Mouse (Mus musculus) MEL (cell line): ENCODE results near the gene Ddx5. TPM values are rescaled to one million over a fixed set of nuclear protein-coding genes. Genes with fewer than 3 reads are reported as not detected.
A peak's percentile ranks its signal among the peaks of the same experiment; 100 is the strongest.

ENCODE experiments used
- DNase-seq: peaks from one replicate; pipeline ENCODE4 v3.0.0; 2011; ENCODE audit warnings: low read depth, low spot score
- H3K27ac ChIP-seq: 2 replicates; pipeline ENCODE4 v1.5.1; 2012; ENCODE audit warnings: low read depth, mild to moderate bottlenecking, control low read depth, low read length, moderate library complexity; ENCODE audit not compliant: control insufficient read depth
- H3K27me3 ChIP-seq, 2 experiments: fragments of 150-350 bp in 1 of 2; sonication (generic) in 1 of 2; 2 replicates each; pipeline ENCODE4 v1.6.1; 2012; ENCODE audit warnings: low read length in 2 of 2, mild to moderate bottlenecking in 2 of 2, improper control_type of control experiment in 1 of 2, moderate library complexity in 1 of 2; ENCODE audit not compliant: insufficient read depth in 2 of 2, control insufficient read depth in 1 of 2
- H3K36me3 ChIP-seq, 2 experiments: 2 replicates each; pipeline ENCODE4 v1.6.1; 2012 to 2014; ENCODE audit warnings: low read length in 2 of 2, improper control_type of control experiment in 1 of 2, inconsistent platforms in 1 of 2, mild to moderate bottlenecking in 1 of 2; ENCODE audit not compliant: insufficient read depth in 2 of 2, control insufficient read depth in 1 of 2
- H3K4me1 ChIP-seq, 2 experiments: fragments of 150-350 bp in 1 of 2; sonication (generic) in 1 of 2; 2 replicates each; pipeline ENCODE4 v1.6.1; 2012; ENCODE audit warnings: low read length in 2 of 2, improper control_type of control experiment in 1 of 2, mild to moderate bottlenecking in 1 of 2; ENCODE audit not compliant: insufficient read depth in 2 of 2, control insufficient read depth in 1 of 2
- H3K4me3 ChIP-seq, 2 experiments: fragments of 150-350 bp in 1 of 2; sonication (generic) in 1 of 2; 2 replicates each; pipeline ENCODE4 v1.5.1; 2012; ENCODE audit warnings: low read depth in 2 of 2, low read length in 2 of 2, mild to moderate bottlenecking in 2 of 2, moderate library complexity in 2 of 2, control low read depth in 1 of 2, improper control_type of control experiment in 1 of 2; ENCODE audit not compliant: control insufficient read depth in 1 of 2, insufficient read depth in 1 of 2
- H3K79me2 ChIP-seq: 2 replicates; pipeline ENCODE4 v1.6.1; 2012; ENCODE audit warnings: mild to moderate bottlenecking, low read length, moderate library complexity; ENCODE audit not compliant: control insufficient read depth, poor library complexity, insufficient read depth
- H3K9ac ChIP-seq: 2 replicates; pipeline ENCODE4 v1.6.1; 2012; ENCODE audit warnings: low read depth, mild to moderate bottlenecking, control low read depth, low read length, moderate library complexity; ENCODE audit not compliant: control insufficient read depth, poor library complexity, severe bottlenecking
- H3K9me3 ChIP-seq: fragments of 150-350 bp; sonication (generic); replicated peaks from 2 replicates; pipeline ENCODE4 v1.6.1; 2012; ENCODE audit warnings: mild to moderate bottlenecking, low read length, improper control_type of control experiment, moderate library complexity; ENCODE audit not compliant: insufficient read depth
- BHLHE40 ChIP-seq: IDR thresholded peaks from 2 replicates; pipeline ENCODE4 v1.6.1; 2012; ENCODE audit warnings: low read depth, mild to moderate bottlenecking, inconsistent platforms, low read length, improper control_type of control experiment, borderline replicate concordance
- CHD1 ChIP-seq: IDR thresholded peaks from 2 replicates; pipeline ENCODE4 v1.6.1; 2012; ENCODE audit warnings: low read depth, mild to moderate bottlenecking, inconsistent platforms, low read length, improper control_type of control experiment
- CTCF ChIP-seq, 3 experiments: IDR thresholded peaks in 2 of 3; conservative IDR thresholded peaks in 1 of 3; 2 replicates each; pipeline ENCODE4 v1.5.1; 2011 to 2012; ENCODE audit warnings: low read length in 3 of 3, low read depth in 2 of 3, mild to moderate bottlenecking in 2 of 3, improper control_type of control experiment in 1 of 3, inconsistent platforms in 1 of 3, mixed read lengths in 1 of 3, moderate library complexity in 1 of 3; ENCODE audit not compliant: control insufficient read depth in 1 of 3, insufficient read depth in 1 of 3, poor library complexity in 1 of 3, severe bottlenecking in 1 of 3
- EP300 ChIP-seq, 2 experiments: IDR thresholded peaks; 2 replicates each; pipeline ENCODE4 v1.6.1; 2011; ENCODE audit warnings: improper control_type of control experiment in 2 of 2, low read length in 2 of 2, low read depth in 1 of 2, mild to moderate bottlenecking in 1 of 2
- ETS1 ChIP-seq: IDR thresholded peaks from 2 replicates; pipeline ENCODE4 v1.6.1; 2012; ENCODE audit warnings: low read depth, mild to moderate bottlenecking, inconsistent platforms, low read length, improper control_type of control experiment, moderate library complexity
- GABPA ChIP-seq: IDR thresholded peaks from 2 replicates; pipeline ENCODE4 v1.6.1; 2012; ENCODE audit warnings: low read depth, mild to moderate bottlenecking, inconsistent platforms, low read length, improper control_type of control experiment, moderate library complexity
- HCFC1 ChIP-seq: IDR thresholded peaks from 2 replicates; pipeline ENCODE4 v1.6.1; 2012; ENCODE audit warnings: low read depth, mild to moderate bottlenecking, inconsistent platforms, low read length, improper control_type of control experiment, moderate library complexity
- JUND ChIP-seq: IDR thresholded peaks from 2 replicates; pipeline ENCODE4 v1.6.1; 2011; ENCODE audit warnings: low read depth, mild to moderate bottlenecking, improper control_type of control experiment, low read length
- KAT2A ChIP-seq: conservative IDR thresholded peaks from 2 replicates; pipeline ENCODE4 v1.6.1; 2012; ENCODE audit warnings: low read depth, low read length, improper control_type of control experiment, inconsistent platforms
- MAFK ChIP-seq: IDR thresholded peaks from 2 replicates; pipeline ENCODE4 v1.6.1; 2011; ENCODE audit warnings: low read depth, mild to moderate bottlenecking, low read length, improper control_type of control experiment, borderline replicate concordance
- MAX ChIP-seq: IDR thresholded peaks from 2 replicates; pipeline ENCODE4 v1.6.1; 2011; ENCODE audit warnings: low read length, improper control_type of control experiment
- MAZ ChIP-seq: IDR thresholded peaks from 2 replicates; pipeline ENCODE4 v1.6.1; 2012; ENCODE audit warnings: low read depth, mild to moderate bottlenecking, inconsistent platforms, low read length, improper control_type of control experiment
- MXI1 ChIP-seq: IDR thresholded peaks from 2 replicates; pipeline ENCODE4 v1.6.1; 2011; ENCODE audit warnings: mild to moderate bottlenecking, low read depth, low read length, improper control_type of control experiment
- MYB ChIP-seq: IDR thresholded peaks from 2 replicates; pipeline ENCODE4 v1.6.1; 2011; ENCODE audit warnings: mild to moderate bottlenecking, low read depth, low read length, improper control_type of control experiment
- MYC ChIP-seq: IDR thresholded peaks from 2 replicates; pipeline ENCODE4 v1.6.1; 2011; ENCODE audit warnings: low read depth, mild to moderate bottlenecking, low read length, improper control_type of control experiment, moderate library complexity
- NELFE ChIP-seq: IDR thresholded peaks from 2 replicates; pipeline ENCODE4 v1.6.1; 2011; ENCODE audit warnings: low read depth, low read length, improper control_type of control experiment
- NRF1 ChIP-seq: IDR thresholded peaks from 2 replicates; pipeline ENCODE4 v1.6.1; 2014; ENCODE audit warnings: low read depth, mild to moderate bottlenecking, inconsistent platforms, low read length, improper control_type of control experiment, moderate library complexity; ENCODE audit not compliant: poor library complexity, insufficient read depth, severe bottlenecking
- POLR2A ChIP-seq, 2 experiments: IDR thresholded peaks; 2 replicates each; pipeline ENCODE4 v1.6.1; 2011 to 2012; ENCODE audit warnings: low read length in 2 of 2, mild to moderate bottlenecking in 2 of 2, control low read depth in 1 of 2, improper control_type of control experiment in 1 of 2, low read depth in 1 of 2, moderate library complexity in 1 of 2; ENCODE audit not compliant: control insufficient read depth in 1 of 2, insufficient read depth in 1 of 2, poor library complexity in 1 of 2
- POLR2AphosphoS2 ChIP-seq: IDR thresholded peaks from 2 replicates; pipeline ENCODE4 v1.6.1; 2011; ENCODE audit warnings: low read length, improper control_type of control experiment
- POLR2AphosphoS5 ChIP-seq: IDR thresholded peaks from 2 replicates; pipeline ENCODE4 v1.6.1; 2012; ENCODE audit warnings: low read depth, borderline replicate concordance, mild to moderate bottlenecking, inconsistent platforms, low read length, moderate library complexity, mixed read lengths
- RAD21 ChIP-seq: IDR thresholded peaks from 2 replicates; pipeline ENCODE4 v1.6.1; 2011; ENCODE audit warnings: mild to moderate bottlenecking, low read depth, low read length, improper control_type of control experiment
- SIN3A ChIP-seq: IDR thresholded peaks from 2 replicates; pipeline ENCODE4 v1.6.1; 2012; ENCODE audit warnings: low read length, improper control_type of control experiment, inconsistent platforms
- TBP ChIP-seq: IDR thresholded peaks from 2 replicates; pipeline ENCODE4 v1.8.0; 2011; ENCODE audit warnings: low read depth, low read length, improper control_type of control experiment
- TCF12 ChIP-seq: IDR thresholded peaks from 2 replicates; pipeline ENCODE4 v1.6.1; 2014; ENCODE audit warnings: low read depth, mild to moderate bottlenecking, inconsistent platforms, low read length, improper control_type of control experiment, moderate library complexity
- USF1 ChIP-seq: IDR thresholded peaks from 2 replicates; pipeline ENCODE4 v1.6.1; 2014; ENCODE audit warnings: low read depth, mild to moderate bottlenecking, inconsistent platforms, low read length, improper control_type of control experiment, moderate library complexity
- USF2 ChIP-seq, 2 experiments: IDR thresholded peaks; 2 replicates each; pipeline ENCODE4 v1.6.1; 2011 to 2012; ENCODE audit warnings: improper control_type of control experiment in 2 of 2, low read length in 2 of 2, borderline replicate concordance in 1 of 2, inconsistent platforms in 1 of 2, low read depth in 1 of 2, mild to moderate bottlenecking in 1 of 2; ENCODE audit not compliant: insufficient read depth in 1 of 2
- ZKSCAN1 ChIP-seq: IDR thresholded peaks from 2 replicates; pipeline ENCODE4 v1.6.1; 2012; ENCODE audit warnings: low read depth, mild to moderate bottlenecking, inconsistent platforms, low read length, improper control_type of control experiment, moderate library complexity
- ZMIZ1 ChIP-seq: IDR thresholded peaks from 2 replicates; pipeline ENCODE4 v1.6.1; 2012; ENCODE audit warnings: low read depth, mild to moderate bottlenecking, inconsistent platforms, low read length, improper control_type of control experiment, moderate library complexity
- ZNF384 ChIP-seq: IDR thresholded peaks from 2 replicates; pipeline ENCODE4 v1.6.1; 2012; ENCODE audit warnings: low read depth, mild to moderate bottlenecking, inconsistent platforms, low read length, improper control_type of control experiment
- polyA plus RNA-seq, 2 experiments: library from polyadenylated mRNA; stranded (reverse) in 1 of 2; unstranded in 1 of 2; fragments of >175 nt in 1 of 2; fragments of >200 nt in 1 of 2; gene quantifications; 2 replicates each; pipeline versions ENCODE4 v1.2.1 to v1.2.4; 2012; ENCODE audit warnings: low replicate concordance in 2 of 2, low read depth in 1 of 2; ENCODE audit not compliant: insufficient read length in 2 of 2, insufficient read depth in 1 of 2, missing spikeins in 1 of 2
- total RNA-seq: library from RNA; depleted of rRNA; stranded (reverse); fragments of 300-350 nt; gene quantifications from 2 replicates; pipeline ENCODE4 v1.2.3, GENCODE M21; 2012; rRNA removed

Gene Ddx5
- total RNA-seq (338 and 358 TPM in 2 replicates), polyA plus RNA-seq (1,000 to 10,000 TPM in 1 of 2 experiments, 100 to 1,000 TPM in 1; 748 to 3,269 TPM)

DNA sequence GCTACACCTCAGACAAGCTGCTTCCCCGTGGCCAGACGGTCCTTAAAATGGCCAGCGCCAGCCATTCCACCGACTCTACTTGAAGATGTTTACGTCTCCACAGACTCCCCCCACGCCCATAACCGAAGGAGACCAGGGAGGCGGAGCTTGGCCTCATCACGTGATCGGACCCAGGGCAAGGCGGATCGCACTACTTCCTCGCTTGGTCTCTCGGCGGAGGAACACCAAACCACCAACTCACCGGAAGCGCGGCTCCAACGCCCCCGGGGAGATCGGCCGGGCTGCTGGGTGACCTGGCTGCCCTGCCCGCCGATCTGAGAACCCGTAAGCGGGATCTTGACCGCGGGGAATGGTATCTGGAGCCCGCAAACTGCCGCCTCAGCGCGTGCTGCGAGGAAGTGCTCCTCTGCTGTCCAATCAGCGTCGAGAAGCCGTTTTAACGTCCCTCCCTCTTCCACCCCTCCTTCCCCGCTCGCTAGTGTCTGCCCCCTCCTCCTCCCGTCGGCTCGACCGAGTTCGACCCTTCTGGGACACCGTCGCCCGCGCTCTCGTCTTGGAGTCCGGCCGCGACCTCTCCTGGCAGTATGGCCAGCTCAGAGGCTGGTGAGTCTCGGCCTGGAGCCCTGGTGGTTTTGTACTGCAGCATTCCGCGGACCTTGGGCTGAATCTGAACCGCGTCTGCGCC is at the start of gene Ddx5, which contains the start of gene Cep95:
Ddx5 (minus strand) TSS at position 411 of the 685 bp plus-strand sequence.
Cep95 (plus strand) TSS at position 478 of the 685 bp plus-strand sequence.
- Histone ChIP-seq H3K27ac (peak within 1 kb of the TSS; percentile 91), H3K36me3 (peaks cover 31 to 37% of the 10 kb centered on the region in 2 experiments), H3K9ac (peak within 1 kb of the TSS; percentile 96), H3K4me1 (peaks cover 3 to 9% of the 10 kb centered on the region in 2 experiments), H3K79me2 (peaks cover 45% of the 10 kb centered on the region), H3K4me3 (peak within 1 kb of the TSS; percentile 82 to 86), H3K9me3 (no peaks in the 10 kb centered on the region), H3K27me3 (no peaks in the 10 kb centered on the region)
- TF ChIP-seq ZKSCAN1 (no peak), KAT2A (peak; percentile 78), EP300 (IDR thresholded peaks at IDR 0.05; ENCODE audit: low read depth in 1 of 2, low read length in 2 of 2) (peak in 1 of 2 experiments; percentile 57; a peak in 2 of 4 replicates), CHD1 (peak; percentile 53; the same call in 1 of the 2 replicates), MYC (peak; percentile 85), ZMIZ1 (peak; percentile 83), MAZ (peak; percentile 100), GABPA (no peak), NELFE (peak; percentile 87), MAX (peak; percentile 90), POLR2A (IDR thresholded peaks at IDR 0.05; ENCODE audit: control insufficient read depth in 1 of 2, insufficient read depth in 1 of 2, low read depth in 1 of 2, low read length in 2 of 2, poor library complexity in 1 of 2) (peak; percentile 80 to 91), TBP (no peak), MXI1 (peak; percentile 58; the same call in 1 of the 2 replicates), MAFK (no peak), SIN3A (peak; percentile 66), JUND (no peak), ETS1 (peak; percentile 47; the same call in 1 of the 2 replicates), USF1 (peak; percentile 99), NRF1 (no peak), BHLHE40 (peak; percentile 87), POLR2AphosphoS2 (no peak; the same call in none of the 2 replicates), USF2 (IDR thresholded peaks at IDR 0.05; ENCODE audit: borderline replicate concordance in 1 of 2, insufficient read depth in 1 of 2, low read depth in 1 of 2, low read length in 2 of 2) (peak in 1 of 2 experiments; percentile 93; a peak in 3 of 4 replicates), MYB (peak; percentile 73), POLR2AphosphoS5 (no peak), RAD21 (no peak), ZNF384 (no peak), TCF12 (peak; percentile 59), HCFC1 (peak; percentile 84), CTCF (IDR thresholded peaks at IDR 0.05 in 2 of 3, conservative IDR thresholded peaks at IDR 0.05 in 1 of 3; ENCODE audit: control insufficient read depth in 1 of 3, insufficient read depth in 1 of 3, low read depth in 2 of 3, low read length in 3 of 3, poor library complexity in 1 of 3, severe bottlenecking in 1 of 3) (peak in 1 of 3 experiments; percentile 28; a peak in 1 of 6 replicates)
- DNase-seq, result peak; percentile 100
